Mouse (Mus musculus) NIH3T3 (cell line): Measurements from ENCODE around the gene Olfr641.

Experiments used
- DNase-seq: peaks from one replicate; pipeline ENCODE4 v3.0.0-alpha.2; 2012; ENCODE audit warnings: low read depth

The Olfr641 gene

DNA sequence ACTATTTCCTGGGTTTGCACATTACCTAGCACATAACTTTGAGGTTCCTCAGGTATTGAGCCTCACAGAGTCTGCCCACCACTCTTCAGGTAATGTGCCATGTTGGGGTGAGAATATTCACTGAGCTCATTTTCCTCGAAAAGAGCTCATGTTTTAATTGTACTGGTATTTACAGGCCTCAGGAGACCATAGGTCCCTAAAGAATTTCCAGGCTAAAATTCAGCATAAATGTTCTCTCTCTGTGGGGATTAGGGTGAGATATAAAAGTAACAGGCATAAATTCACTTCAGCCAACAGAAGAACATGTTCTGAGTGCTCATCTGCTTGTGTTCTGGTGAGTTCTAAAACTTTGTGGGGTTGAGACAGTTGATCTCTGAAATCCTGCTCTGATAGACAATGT, at the start of gene Olfr641:
Gene Olfr641, plus strand, starts transcription at position 301 of the 400 bp plus-strand sequence.
- no peak for DNase-seq

DNA sequence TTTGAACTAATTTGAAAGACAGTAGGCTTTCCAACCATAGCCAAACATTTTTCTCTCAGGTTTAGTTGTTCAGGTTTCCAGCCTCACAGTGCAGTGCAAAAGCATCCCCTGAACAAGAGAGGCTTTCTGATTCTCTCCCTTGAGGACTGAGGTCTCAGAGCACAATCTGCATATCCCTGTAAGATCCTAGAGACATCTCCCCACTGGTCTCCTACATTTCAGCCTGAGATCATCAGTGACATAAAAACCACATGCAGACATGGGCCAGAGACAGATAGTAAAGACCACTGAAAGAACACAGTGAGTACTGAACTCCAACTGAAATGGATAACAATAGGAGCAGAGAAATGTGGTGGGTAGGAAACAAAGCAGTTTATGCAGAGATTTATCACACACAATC, 36.8 kb upstream of the Olfr641 start, which contains the start of gene Olfr638:
Gene Olfr638, plus strand, starts transcription at position 301 of the 400 bp plus-strand sequence.
- DNase-seq, result no peak

DNA sequence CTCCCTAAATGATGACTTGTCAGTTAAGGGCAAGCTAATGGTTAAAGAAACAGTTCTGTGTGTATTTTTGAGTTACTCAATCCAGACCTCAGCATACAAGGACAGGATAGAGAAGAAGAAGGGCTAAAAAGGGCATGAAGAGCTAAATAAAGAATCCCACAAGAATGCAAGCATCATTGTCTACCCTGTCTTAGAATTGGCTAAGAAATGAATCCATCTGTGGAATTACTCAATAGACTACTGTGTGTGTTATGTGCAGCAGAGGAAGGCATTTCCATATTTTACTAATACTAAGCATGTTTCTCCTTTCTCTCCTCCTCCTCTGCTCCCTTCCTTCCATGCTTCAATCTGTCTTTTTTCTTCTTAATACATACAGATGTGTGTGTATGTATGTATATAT, 36.1 kb upstream of the Olfr641 start:
- no peak for DNase-seq

- DNase-seq, result no peak
These were observed 18.0 kb upstream of the Olfr641 start, which contains the start of gene Olfr639 for GRCm38 (mm10) chr7:104017203-104017602. Gene Olfr639, minus strand, starts transcription at chr7:104017303.

DNA sequence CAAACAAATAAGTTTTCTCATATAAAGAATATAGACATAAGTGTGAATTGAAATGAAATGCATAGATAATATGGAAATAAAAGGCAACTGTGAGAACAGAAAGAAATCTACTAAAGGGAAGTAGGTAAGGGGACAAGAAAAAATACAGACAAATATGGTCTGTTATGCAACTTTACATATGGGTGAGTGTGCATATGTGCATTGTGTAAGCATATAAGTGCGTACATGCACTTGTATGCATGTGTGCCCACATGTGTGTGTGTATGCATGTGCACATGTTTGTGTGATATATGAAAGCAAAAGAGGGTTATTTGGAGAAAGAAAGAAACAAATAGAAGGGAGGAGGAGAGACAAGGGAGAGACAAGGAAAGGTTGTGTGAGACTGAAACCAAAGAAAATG, 16.3 kb upstream of the Olfr641 start:
- no peak for DNase-seq

- no peak for DNase-seq
These were observed 13.6 kb upstream of the Olfr641 start for GRCm38 (mm10) chr7:104021651-104022050.

DNA sequence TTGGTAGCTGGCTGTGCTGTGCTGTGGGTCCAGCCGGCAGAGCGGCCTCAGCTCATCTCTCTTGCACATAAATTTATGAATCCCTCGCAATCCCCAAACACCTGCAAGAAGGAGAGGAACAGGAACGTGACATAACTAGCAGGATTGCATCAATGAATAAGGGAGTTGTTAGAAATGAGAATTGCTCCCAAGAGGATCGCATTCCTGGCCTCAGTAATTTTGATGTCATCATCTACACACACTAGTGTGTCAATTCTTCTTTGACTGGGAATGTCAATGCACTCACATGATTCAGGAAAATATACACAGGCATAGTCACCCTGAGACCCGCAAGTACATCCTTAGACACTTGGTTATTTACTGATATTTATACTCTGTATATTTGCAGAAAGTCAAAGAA, 9.8 kb upstream of the Olfr641 start, which contains the start of gene Olfr640:
Gene Olfr640, minus strand, starts transcription at position 101 of the 400 bp plus-strand sequence.
- no peak for DNase-seq

- no peak for DNase-seq
These were observed 8.3 kb upstream of the Olfr641 start for GRCm38 (mm10) chr7:104026978-104027377.

DNA sequence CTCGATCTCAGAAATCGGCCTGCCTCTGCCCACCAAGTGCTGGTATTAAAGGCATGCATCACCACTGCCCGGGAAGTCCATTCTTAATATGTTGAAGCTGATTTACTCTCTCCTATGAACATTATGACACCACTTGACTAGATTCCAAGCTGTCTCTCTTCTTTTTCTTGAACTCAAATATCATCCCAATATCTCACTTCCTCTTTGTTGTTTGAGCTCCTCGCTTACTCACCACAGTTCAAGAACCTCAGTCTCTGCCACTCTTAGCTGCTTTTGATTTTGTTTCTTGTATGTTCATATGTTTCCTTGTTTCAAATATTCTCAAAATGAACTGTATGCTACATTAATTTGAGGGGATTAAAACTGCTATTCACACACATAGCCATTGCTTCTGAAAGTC, 15.5 kb downstream of the Olfr641 start:
- DNase-seq, result no peak

GRCm38 (mm10) chr7:104052566-104052965, 17.3 kb downstream of the Olfr641 start, which contains the start of gene Olfr642:
Gene Olfr642, minus strand, starts transcription at chr7:104052666.
- no peak for DNase-seq

DNA sequence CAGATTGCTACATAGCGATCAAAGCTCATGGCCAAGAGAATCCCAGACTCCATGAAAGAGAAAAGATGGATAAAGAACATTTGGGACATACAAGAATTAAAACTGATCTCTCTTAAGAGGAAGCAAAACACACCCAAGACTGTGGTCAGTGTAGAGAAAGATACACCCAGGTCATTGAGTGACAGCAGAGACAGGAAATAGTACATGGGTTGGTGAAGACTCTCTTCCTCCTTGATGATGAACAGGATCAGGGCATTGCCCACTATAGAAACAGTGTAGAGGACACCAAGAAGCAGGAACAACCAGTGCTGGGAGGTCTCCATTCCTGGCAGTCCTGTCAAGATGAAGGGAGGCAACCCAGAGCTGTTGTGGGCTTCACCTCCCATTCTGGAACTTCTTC, 24.0 kb downstream of the Olfr641 start:
- no peak for DNase-seq

GRCm38 (mm10) chr7:104061345-104061744, 26.1 kb downstream of the Olfr641 start, which contains the start of gene 4930516K23Rik:
Gene 4930516K23Rik, minus strand, starts transcription at chr7:104061445.
- no peak for DNase-seq

DNA sequence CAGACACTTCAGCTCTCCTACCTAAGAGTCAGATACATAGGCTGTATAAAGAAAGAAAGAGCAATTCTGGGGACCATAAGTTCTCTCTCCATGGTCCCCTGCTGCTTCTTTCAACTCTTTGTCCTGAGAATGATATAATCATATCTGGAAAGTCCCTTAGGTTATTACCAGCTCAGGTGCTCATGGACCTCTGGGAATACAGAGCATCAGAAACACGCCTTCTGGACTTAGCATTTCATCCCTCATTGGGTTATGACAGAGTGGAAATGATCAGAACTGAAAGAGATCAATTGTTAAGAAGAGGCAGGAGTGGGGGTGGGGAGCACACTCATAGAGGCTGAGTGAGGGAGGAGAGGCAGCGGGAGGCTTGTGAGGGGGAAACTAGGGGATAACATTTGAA, 36.5 kb downstream of the Olfr641 start, which contains the start of gene Olfr644:
Gene Olfr644, minus strand, starts transcription at position 101 of the 400 bp plus-strand sequence.
- no peak for DNase-seq

GRCm38 (mm10) chr7:104085365-104085764, 50.1 kb downstream of the Olfr641 start, which contains the start of gene Olfr645:
Gene Olfr645, minus strand, starts transcription at chr7:104085465.
- DNase-seq, result no peak
